ENCODE assay signal across 26 mouse cellular contexts in genomic region chr5:141824739-141825379, GRCm38 (mm10).
A peak's percentile ranks its signal among the peaks of the same experiment; 100 is the strongest.
DNase-seq lines count a peak whose midpoint lies in the region; ATAC-seq and TF ChIP-seq lines count a peak whose summit lies in the region.
"Had no signal": no experiment of that assay in that cellular context is flagged by ENCODE, and none has a peak within 500 bp of the region (broad histone marks: within the 10 kb centered on the region; RNA-seq: fewer than 3 reads in every experiment).

No protein-coding gene starts in this region.

- peaks cover 3% of the 10 kb centered on the region; the same call in 1 of the 2 replicates for H3K4me1 ChIP-seq in liver, postnatal 0 days (ENCODE audit: insufficient read depth)
- no peaks in the 10 kb centered on the region for H3K4me1 ChIP-seq in forebrain, embryonic 13.5 days
- H3K4me1 ChIP-seq: embryonic facial prominence, embryonic 12.5 days; embryonic facial prominence, embryonic 15.5 days; forebrain, embryonic 15.5 days; heart, embryonic 13.5 days; hindbrain, embryonic 10.5 days; hindbrain, embryonic 13.5 days had no signal

- H3K4me3 ChIP-seq in liver, postnatal 0 days (ENCODE audit: low read depth, low read length): no peak overlapping the region
- no peak overlapping the region for H3K4me3 ChIP-seq in forebrain, embryonic 13.5 days
- H3K4me3 ChIP-seq: embryonic facial prominence, embryonic 12.5 days; embryonic facial prominence, embryonic 15.5 days; forebrain, embryonic 15.5 days; heart, adult 2 months; heart, embryonic 10.5 days; heart, embryonic 13.5 days; hindbrain, embryonic 10.5 days; hindbrain, embryonic 13.5 days had no signal

- H3K9me3 ChIP-seq in liver, postnatal 0 days (ENCODE audit: low read length): no peaks in the 10 kb centered on the region
- peaks cover 2% of the 10 kb centered on the region; the same call in 1 of the 2 replicates for H3K9me3 ChIP-seq in forebrain, embryonic 13.5 days (replicated peaks)
- H3K9me3 ChIP-seq: embryonic facial prominence, embryonic 15.5 days; forebrain, embryonic 15.5 days; heart, embryonic 10.5 days; hindbrain, embryonic 10.5 days; hindbrain, embryonic 13.5 days had no signal

- H3K27me3 ChIP-seq in liver, postnatal 0 days (ENCODE audit: insufficient read depth, low read length): no peaks in the 10 kb centered on the region
- no peaks in the 10 kb centered on the region for H3K27me3 ChIP-seq in forebrain, embryonic 13.5 days
- H3K27me3 ChIP-seq: CH12.LX; embryonic facial prominence, embryonic 12.5 days; embryonic facial prominence, embryonic 15.5 days; forebrain, embryonic 15.5 days; heart, embryonic 13.5 days; hindbrain, embryonic 13.5 days; Patski had no signal

- 39% methylated on average over 16 of the region's 16 CpGs for WGBS in liver, postnatal 0 days (ENCODE audit: insufficient replicate concordance)
- WGBS in forebrain, embryonic 13.5 days: 80% methylated on average over 16 of the region's 16 CpGs

- DNase-seq in liver, postnatal 0 days: no peak
- DNase-seq in liver: no peak
- DNase-seq in brain, embryonic 14.5 days (ENCODE audit: low read depth): peak; percentile 31
- no peak for DNase-seq in heart, postnatal 25 days (ENCODE audit: low spot score)
- DNase-seq: adrenal gland, postnatal 10 days; B cell, adult 2 months; cerebellum, adult 18-20 months; cerebellum, adult 9-10 months; cerebellum, postnatal 14 days; gastrocnemius, postnatal 25 days; heart, adult 2 months; heart, postnatal 14 days had no signal

- no peak overlapping the region for H3K9ac ChIP-seq in liver, postnatal 0 days (replicated peaks)
- no peak overlapping the region for H3K9ac ChIP-seq in forebrain, embryonic 13.5 days
- H3K9ac ChIP-seq: embryonic facial prominence, embryonic 12.5 days; embryonic facial prominence, embryonic 15.5 days; forebrain, embryonic 15.5 days; heart, embryonic 13.5 days; hindbrain, embryonic 13.5 days had no signal

- 0 out of 2 replicates have a peak, but pooled peaks have one; percentile 44 for ATAC-seq in liver, postnatal 0 days
- peak; percentile 93 for ATAC-seq in granulocyte monocyte progenitor cell, adult 5-6 weeks (replicated peaks; ENCODE audit: poor library complexity, severe bottlenecking)
- peak; percentile 88 for ATAC-seq in megakaryocyte progenitor cell, adult 5-6 weeks (replicated peaks; ENCODE audit: poor library complexity)
- no peak for ATAC-seq in forebrain, embryonic 13.5 days
- ATAC-seq: forebrain, embryonic 15.5 days; hindbrain, embryonic 16.5 days; Patski had no signal

- TF ChIP-seq POLR2A in brain, embryonic 14.5 days (IDR thresholded peaks at IDR 0.05; ENCODE audit: borderline replicate concordance, extremely low read depth, insufficient read depth, insufficient read length, poor library complexity, severe bottlenecking): no peak

- H3K27ac ChIP-seq in liver, postnatal 0 days (ENCODE audit: low read depth): no peak overlapping the region
- H3K27ac ChIP-seq in forebrain, embryonic 13.5 days: no peak overlapping the region
- H3K27ac ChIP-seq: embryonic facial prominence, embryonic 12.5 days; embryonic facial prominence, embryonic 15.5 days; forebrain, embryonic 15.5 days; heart, adult 2 months; heart, embryonic 10.5 days; heart, embryonic 13.5 days; hindbrain, embryonic 10.5 days; hindbrain, embryonic 13.5 days had no signal

- H3K4me2 ChIP-seq in liver, postnatal 0 days (ENCODE audit: low read depth, low read length): no peak overlapping the region
- no peak overlapping the region for H3K4me2 ChIP-seq in forebrain, embryonic 13.5 days
- H3K4me2 ChIP-seq: embryonic facial prominence, embryonic 12.5 days; embryonic facial prominence, embryonic 15.5 days; forebrain, embryonic 15.5 days; heart, embryonic 13.5 days; hindbrain, embryonic 13.5 days had no signal

- no peaks in the 10 kb centered on the region for H3K36me3 ChIP-seq in liver, postnatal 0 days (replicated peaks; ENCODE audit: insufficient read depth, low read length)
- H3K36me3 ChIP-seq in forebrain, embryonic 13.5 days (ENCODE audit: poor library complexity, severe bottlenecking): no peaks in the 10 kb centered on the region
- H3K36me3 ChIP-seq: embryonic facial prominence, embryonic 12.5 days; embryonic facial prominence, embryonic 15.5 days; forebrain, embryonic 15.5 days; G1E; heart, embryonic 13.5 days; hindbrain, embryonic 10.5 days; hindbrain, embryonic 13.5 days had no signal

- intact Hi-C loops in heart, postnatal 25 days (cut with DNase I): no loop called here

- TF ChIP-seq EP300 in liver, postnatal 0 days (IDR thresholded peaks at IDR 0.05; ENCODE audit: low read depth): no peak

- no peak for TF ChIP-seq CTCF in liver, postnatal 0 days (IDR thresholded peaks at IDR 0.05; ENCODE audit: low read depth)
- TF ChIP-seq CTCF in brain, embryonic 14.5 days (IDR thresholded peaks at IDR 0.05; ENCODE audit: borderline replicate concordance, extremely low read depth, insufficient read depth, insufficient read length): no peak
